8 mouse cellular contexts compared by ENCODE assay signal in the genomic region with DNA sequence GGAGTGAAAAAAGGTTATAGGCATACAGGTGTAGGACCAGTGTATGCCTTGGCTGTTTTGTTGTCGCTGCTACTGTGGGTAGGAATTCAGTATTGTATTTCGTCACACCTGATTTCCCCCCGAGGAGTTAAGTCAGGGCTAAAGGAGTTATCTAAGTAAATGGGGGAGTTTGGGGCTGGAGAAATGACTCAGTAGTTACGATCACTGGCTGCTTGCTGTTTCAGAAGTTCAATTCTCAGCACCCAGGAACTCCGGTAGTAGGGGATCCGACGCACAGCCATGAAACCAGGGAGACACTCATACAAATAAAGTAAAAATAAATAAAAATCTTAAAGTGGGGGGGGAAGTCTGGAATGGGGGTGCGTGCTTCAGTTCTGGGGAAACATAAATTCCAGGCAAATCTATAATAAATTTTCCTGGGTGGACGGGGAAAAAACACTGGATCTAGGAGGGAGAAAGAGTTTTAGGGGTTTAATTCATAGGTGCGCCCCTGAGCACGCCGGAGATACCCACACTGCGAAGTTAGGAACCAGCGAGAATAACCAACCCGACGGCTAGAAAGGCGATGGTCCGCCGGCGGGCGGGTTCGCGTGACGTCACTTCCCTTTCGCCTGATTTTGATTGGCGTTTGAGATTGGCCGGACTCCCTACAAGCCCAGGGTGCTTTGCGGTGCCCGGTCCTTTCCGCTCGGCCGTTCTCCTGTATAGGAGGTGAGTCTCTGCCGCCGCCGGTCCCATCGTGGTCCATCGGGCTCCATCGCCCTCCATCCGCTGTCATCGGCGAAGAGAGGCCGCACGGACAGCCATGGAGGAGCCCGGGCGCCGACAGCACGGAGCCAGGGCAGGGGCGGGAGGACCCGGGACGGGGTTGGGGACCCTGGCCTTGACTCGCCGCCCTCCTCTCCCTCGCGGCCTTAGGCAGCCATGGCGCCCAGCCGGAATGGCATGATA. TPM values are rescaled to one million over a fixed set of nuclear protein-coding genes. Genes with fewer than 3 reads are reported as not detected.
A peak's percentile ranks its signal among the peaks of the same experiment; 100 is the strongest.
DNase-seq lines count a peak whose midpoint lies in the region; ATAC-seq and TF ChIP-seq lines count a peak whose summit lies in the region.

A gene (plus strand): TSS at position 616 of the 951 bp plus-strand sequence.

- peak within 1 kb of the TSS; percentile 93 for H3K4me2 ChIP-seq in heart, embryonic 12.5 days
- H3K4me2 ChIP-seq in kidney, postnatal 0 days (ENCODE audit: low read length), result peak within 1 kb of the TSS; percentile 80
- peak within 1 kb of the TSS; percentile 98 for H3K4me2 ChIP-seq in liver, embryonic 11.5 days
- H3K4me2 ChIP-seq in stomach, embryonic 14.5 days (replicated peaks; ENCODE audit: low read depth, low read length), result peak within 1 kb of the TSS; percentile 96

- H3K27ac ChIP-seq in heart, embryonic 12.5 days (ENCODE audit: poor library complexity, severe bottlenecking), result peak within 1 kb of the TSS; percentile 93
- peak within 1 kb of the TSS; percentile 91 for H3K27ac ChIP-seq in kidney, postnatal 0 days
- H3K27ac ChIP-seq in liver, embryonic 11.5 days (ENCODE audit: low read depth, low read length), result peak within 1 kb of the TSS; percentile 93
- peak within 1 kb of the TSS; percentile 84 for H3K27ac ChIP-seq in stomach, embryonic 14.5 days (ENCODE audit: low read length)

- peak within 1 kb of the TSS; percentile 99 for H3K9ac ChIP-seq in heart, embryonic 12.5 days
- H3K9ac ChIP-seq in kidney, postnatal 0 days (ENCODE audit: low read depth, low read length), result peak within 1 kb of the TSS; percentile 97
- peak within 1 kb of the TSS; percentile 99 for H3K9ac ChIP-seq in liver, embryonic 11.5 days (ENCODE audit: low read depth, low read length)
- peak within 1 kb of the TSS; percentile 64 for H3K9ac ChIP-seq in stomach, embryonic 14.5 days (replicated peaks; ENCODE audit: low read depth, low read length)

- under 1% methylated on average over 54 of the region's 56 CpGs for WGBS in heart, embryonic 12.5 days
- WGBS in kidney, postnatal 0 days, result 1% methylated on average over 55 of the region's 56 CpGs
- 1% methylated on average over 56 of the region's 56 CpGs for WGBS in liver, embryonic 11.5 days
- WGBS in stomach, embryonic 14.5 days, result 2% methylated on average over 56 of the region's 56 CpGs

- peaks cover 44% of the 10 kb centered on the region for H3K36me3 ChIP-seq in heart, embryonic 12.5 days
- peaks cover 17% of the 10 kb centered on the region for H3K36me3 ChIP-seq in kidney, postnatal 0 days (ENCODE audit: insufficient read depth, low read length)
- H3K36me3 ChIP-seq in liver, embryonic 11.5 days (ENCODE audit: control insufficient read depth, insufficient read depth, low read length), result peaks cover 25% of the 10 kb centered on the region
- H3K36me3 ChIP-seq in stomach, embryonic 14.5 days (ENCODE audit: control insufficient read depth, insufficient read depth, low read length), result peaks cover 23% of the 10 kb centered on the region

- peak; percentile 89 for DNase-seq in CD4-positive helper T cell, adult 2 months (ENCODE audit: low read depth, low spot score)
- DNase-seq in brain, embryonic 18.5 days (ENCODE audit: low read depth, low spot score), result peak; percentile 90
- DNase-seq in kidney, postnatal 0 days (ENCODE audit: low spot score), result peak; percentile 99
- DNase-seq in liver, embryonic 11.5 days (ENCODE audit: low spot score), result peak; percentile 94
- DNase-seq in naive thymus-derived CD4-positive, alpha-beta T cell, adult 2 months (ENCODE audit: low read depth), result peak; percentile 88

- peak; percentile 99 for ATAC-seq in erythroid progenitor cell, adult 5-6 weeks (replicated peaks; ENCODE audit: low FRiP score, poor library complexity, severe bottlenecking)
- peak; percentile 96 for ATAC-seq in heart, embryonic 12.5 days (ENCODE audit: insufficient number of reproducible peaks, low FRiP score)
- ATAC-seq in kidney, postnatal 0 days (replicated peaks; ENCODE audit: low FRiP score, low read depth), result peak; percentile 92
- peak; percentile 90 for ATAC-seq in liver, embryonic 11.5 days (replicated peaks; ENCODE audit: low FRiP score)
- peak; percentile 92 for ATAC-seq in stomach, embryonic 14.5 days (ENCODE audit: insufficient number of reproducible peaks, insufficient read depth, low FRiP score, low read depth)

- H3K27me3 ChIP-seq in heart, embryonic 12.5 days (replicated peaks), result no peaks in the 10 kb centered on the region
- no peaks in the 10 kb centered on the region for H3K27me3 ChIP-seq in kidney, postnatal 0 days (ENCODE audit: insufficient read depth, low read length)
- no peaks in the 10 kb centered on the region for H3K27me3 ChIP-seq in liver, embryonic 11.5 days (replicated peaks; ENCODE audit: control insufficient read depth, insufficient read depth, low read length)
- no peaks in the 10 kb centered on the region for H3K27me3 ChIP-seq in stomach, embryonic 14.5 days (ENCODE audit: control insufficient read depth, insufficient read depth, low read length)

- H3K9me3 ChIP-seq in heart, embryonic 12.5 days (replicated peaks), result no peaks in the 10 kb centered on the region
- H3K9me3 ChIP-seq in kidney, postnatal 0 days (replicated peaks; ENCODE audit: low read length), result no peaks in the 10 kb centered on the region
- H3K9me3 ChIP-seq in liver, embryonic 11.5 days (ENCODE audit: control insufficient read depth, low read length), result no peaks in the 10 kb centered on the region
- H3K9me3 ChIP-seq in stomach, embryonic 14.5 days (ENCODE audit: control insufficient read depth, low read depth, low read length), result no peaks in the 10 kb centered on the region

- H3K4me3 ChIP-seq in heart, embryonic 12.5 days, result peak within 1 kb of the TSS; percentile 88
- peak within 1 kb of the TSS; percentile 85 for H3K4me3 ChIP-seq in kidney, postnatal 0 days (replicated peaks; ENCODE audit: low read depth, low read length)
- peak within 1 kb of the TSS; percentile 91 for H3K4me3 ChIP-seq in liver, embryonic 11.5 days (ENCODE audit: low read depth, low read length)
- H3K4me3 ChIP-seq in stomach, embryonic 14.5 days (ENCODE audit: low read depth, low read length), result peak within 1 kb of the TSS; percentile 72

- no peak for TF ChIP-seq CTCF in kidney, postnatal 0 days (IDR thresholded peaks at IDR 0.05; ENCODE audit: low read depth)

- peaks cover 16% of the 10 kb centered on the region for H3K4me1 ChIP-seq in heart, embryonic 12.5 days (replicated peaks)
- 0 out of 2 replicates have a peak, but pooled peaks cover 4% of the 10 kb centered on the region for H3K4me1 ChIP-seq in kidney, postnatal 0 days (replicated peaks; ENCODE audit: insufficient read depth, low read length)
- H3K4me1 ChIP-seq in liver, embryonic 11.5 days (replicated peaks; ENCODE audit: control insufficient read depth, insufficient read depth, low read length), result peaks cover 11% of the 10 kb centered on the region
- H3K4me1 ChIP-seq in stomach, embryonic 14.5 days (ENCODE audit: control insufficient read depth, insufficient read depth, low read length), result peaks cover 9% of the 10 kb centered on the region; the same call in 1 of the 2 replicates

RNA-seq across cellular contexts. Expression of the gene that starts here (rescaled TPM):
- 320 and 376 TPM in 2 replicates for total RNA-seq in erythroid progenitor cell, adult 5-6 weeks (2015; ENCODE audit: low replicate concordance)
- total RNA-seq in erythroid progenitor cell, adult 5-6 weeks (2017; ENCODE audit: low replicate concordance), result 611 and 691 TPM in 2 replicates
- polyA plus RNA-seq in heart, embryonic 12.5 days (2016; fragmentation: Nextera tagmentation; extraction: Ambion mirVana), result 1,041 and 1,045 TPM in 2 replicates
- 1,763 and 1,932 TPM in 2 replicates for polyA plus RNA-seq in kidney, postnatal 0 days (2015; fragmentation: Nextera tagmentation; extraction: Ambion mirVana)
- 1,965 and 2,035 TPM in 2 replicates for polyA plus RNA-seq in liver, embryonic 11.5 days (2014; fragmentation: Nextera tagmentation; extraction: Ambion mirVana)
- 1,772 and 1,775 TPM in 2 replicates for polyA plus RNA-seq in stomach, embryonic 14.5 days (2014; fragmentation: Nextera tagmentation; extraction: Ambion mirVana)

Comparison
In these comparisons a context has a peak if more than half of its experiments do, and no peak if none do; other contexts are left out.
1. Peak in every context shown above with its lines: DNase-seq, ATAC-seq, H3K4me3 ChIP-seq and H3K27ac ChIP-seq.